Mouse (Mus musculus) limb, embryonic 13.5 days (tissue): ENCODE measurements around the gene Dstn. TPM values are rescaled to one million over a fixed set of nuclear protein-coding genes. Genes with fewer than 3 reads are reported as not detected.

Source experiments
- ATAC-seq: fragments of 200-750 bp; cut with Nextera tagmentation; 2 replicates; pipeline ENCODE4 v1.8.0; 2017; ENCODE audit warnings: low read depth, moderate number of reproducible peaks, moderate TSS enrichment; ENCODE audit not compliant: low FRiP score
- H3K27ac ChIP-seq: fragments of 300-500 bp; sonication (generic); 2 replicates; pipeline ENCODE4 v1.5.1; 2015; ENCODE audit warnings: inconsistent platforms, mild to moderate bottlenecking, moderate library complexity
- H3K27me3 ChIP-seq: fragments of 300-500 bp; sonication (generic); 2 replicates; pipeline ENCODE4 v1.6.1; 2015; ENCODE audit warnings: mild to moderate bottlenecking, inconsistent platforms
- H3K36me3 ChIP-seq: fragments of 300-500 bp; sonication (generic); 2 replicates; pipeline ENCODE4 v1.6.1; 2015; ENCODE audit warnings: inconsistent platforms, mild to moderate bottlenecking, moderate library complexity
- H3K4me1 ChIP-seq: fragments of 300-500 bp; sonication (generic); 2 replicates; pipeline ENCODE4 v1.6.1; 2015; ENCODE audit warnings: inconsistent platforms
- H3K4me2 ChIP-seq: fragments of 300-500 bp; sonication (generic); replicated peaks from 2 replicates; pipeline ENCODE4 v1.6.1; 2015; ENCODE audit warnings: inconsistent platforms, mild to moderate bottlenecking, moderate library complexity
- H3K4me3 ChIP-seq: fragments of 300-500 bp; sonication (generic); 2 replicates; pipeline ENCODE4 v1.5.1; 2015; ENCODE audit warnings: moderate library complexity, mild to moderate bottlenecking, inconsistent platforms
- H3K9ac ChIP-seq: fragments of 300-500 bp; sonication (generic); 2 replicates; pipeline ENCODE4 v1.6.1; 2015; ENCODE audit warnings: mild to moderate bottlenecking, inconsistent platforms
- H3K9me3 ChIP-seq: fragments of 300-500 bp; sonication (generic); 2 replicates; pipeline ENCODE4 v1.6.1; 2016; ENCODE audit warnings: inconsistent platforms
- WGBS: fragments of 180-500 bp; shearing (Covaris S2); methylation state at CpG from one replicate; pipeline ENCODE4 v1.1.7; 2015; 5-methylcytosine and 5-hydroxymethylcytosine counted together
- polyA plus RNA-seq: library from polyadenylated mRNA; unstranded; fragments of >200 nt; fragmentation: Nextera tagmentation; extraction: Ambion mirVana; gene quantifications from 2 replicates; pipeline ENCODE4 v1.2.1, GENCODE M21; 2015

Dstn gene
- 339 and 342 TPM in 2 replicates for polyA plus RNA-seq

DNA sequence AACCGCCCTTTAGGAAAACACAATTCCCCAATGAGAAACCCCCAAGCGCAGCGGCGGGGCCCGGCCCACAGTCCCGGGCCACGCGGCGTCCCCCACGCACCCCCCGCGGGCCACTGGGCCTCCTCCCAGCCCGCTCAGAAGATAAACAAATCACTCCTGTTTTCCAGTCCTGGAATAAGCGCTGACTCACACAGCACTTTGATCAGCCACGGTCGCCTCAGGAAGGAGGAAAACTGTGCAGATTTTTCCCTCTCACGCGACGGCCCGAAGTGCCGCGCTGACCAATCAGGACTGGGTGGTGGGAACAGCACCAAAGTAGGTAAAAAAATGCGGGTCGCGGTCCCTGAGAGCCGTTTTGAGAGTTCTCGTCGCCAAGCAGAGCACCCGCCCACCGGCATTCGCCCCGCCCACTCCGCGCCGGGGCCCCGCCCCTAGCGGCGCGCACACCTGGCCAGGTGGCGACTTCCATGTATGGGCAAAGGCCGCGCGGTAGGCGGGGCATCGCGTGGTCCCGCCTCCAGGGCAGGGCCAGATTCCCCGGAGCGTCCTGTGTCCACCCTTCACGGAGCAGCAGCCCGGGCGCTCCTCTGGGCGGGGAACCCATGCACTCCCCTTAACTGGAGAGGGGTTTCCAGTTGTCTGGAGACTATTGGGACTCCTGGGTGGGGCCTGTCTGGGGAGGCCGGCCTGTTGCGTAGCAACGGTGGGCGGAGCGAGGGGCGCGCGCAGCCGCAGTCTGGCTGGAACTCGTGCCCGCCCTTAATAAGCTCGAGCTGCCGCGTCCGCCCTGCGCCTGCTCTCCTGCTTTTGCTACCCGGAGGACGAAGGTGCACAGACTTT lies at the start of gene Dstn:
Gene Dstn (plus strand): TSS at position 561 of the 840 bp plus-strand sequence.
- H3K27me3 ChIP-seq: no peaks in the 10 kb centered on the region
- peaks cover 36% of the 10 kb centered on the region for H3K4me1 ChIP-seq
- peak within 1 kb of the TSS; percentile 98 for H3K27ac ChIP-seq
- H3K36me3 ChIP-seq: no peaks in the 10 kb centered on the region
- under 1% methylated on average over 70 of the region's 71 CpGs for WGBS
- H3K4me3 ChIP-seq: peak within 1 kb of the TSS; percentile 83
- H3K9ac ChIP-seq: peak within 1 kb of the TSS; percentile 91
- H3K9me3 ChIP-seq: no peaks in the 10 kb centered on the region
- peak within 1 kb of the TSS; percentile 79 for H3K4me2 ChIP-seq
- peak; percentile 97 for ATAC-seq

DNA sequence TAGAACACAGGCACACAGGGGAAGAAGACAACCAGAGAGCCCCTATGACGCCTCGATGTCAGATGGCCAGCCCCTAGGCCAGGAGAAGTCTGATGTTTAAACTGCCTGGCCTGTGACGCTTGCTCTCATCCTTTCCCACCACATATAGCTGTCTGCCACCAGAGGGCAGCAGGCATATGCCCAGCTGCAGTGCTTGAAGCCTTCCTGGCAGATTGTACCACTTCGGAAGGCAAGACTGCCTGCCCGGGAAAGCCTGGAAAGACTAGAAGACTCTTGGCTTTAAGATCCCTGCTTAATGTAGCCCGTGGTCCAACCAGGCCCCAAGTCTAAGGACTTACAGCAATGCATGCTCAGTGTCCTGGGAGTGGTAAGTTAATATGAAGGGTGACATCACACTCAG lies 47.8 kb upstream of the Dstn start:
- H3K9me3 ChIP-seq: no peaks in the 10 kb centered on the region
- H3K9ac ChIP-seq: no peak overlapping the region
- H3K36me3 ChIP-seq: no peaks in the 10 kb centered on the region
- ATAC-seq: peak; percentile 63
- no peak overlapping the region for H3K4me3 ChIP-seq
- H3K4me2 ChIP-seq: no peak overlapping the region
- H3K4me1 ChIP-seq: peaks cover 2% of the 10 kb centered on the region; the same call in 1 of the 2 replicates
- no peaks in the 10 kb centered on the region for H3K27me3 ChIP-seq
- no peak overlapping the region for H3K27ac ChIP-seq
- whole genome bisulfite sequencing: 7% methylated on average over 6 of the region's 6 CpGs

DNA sequence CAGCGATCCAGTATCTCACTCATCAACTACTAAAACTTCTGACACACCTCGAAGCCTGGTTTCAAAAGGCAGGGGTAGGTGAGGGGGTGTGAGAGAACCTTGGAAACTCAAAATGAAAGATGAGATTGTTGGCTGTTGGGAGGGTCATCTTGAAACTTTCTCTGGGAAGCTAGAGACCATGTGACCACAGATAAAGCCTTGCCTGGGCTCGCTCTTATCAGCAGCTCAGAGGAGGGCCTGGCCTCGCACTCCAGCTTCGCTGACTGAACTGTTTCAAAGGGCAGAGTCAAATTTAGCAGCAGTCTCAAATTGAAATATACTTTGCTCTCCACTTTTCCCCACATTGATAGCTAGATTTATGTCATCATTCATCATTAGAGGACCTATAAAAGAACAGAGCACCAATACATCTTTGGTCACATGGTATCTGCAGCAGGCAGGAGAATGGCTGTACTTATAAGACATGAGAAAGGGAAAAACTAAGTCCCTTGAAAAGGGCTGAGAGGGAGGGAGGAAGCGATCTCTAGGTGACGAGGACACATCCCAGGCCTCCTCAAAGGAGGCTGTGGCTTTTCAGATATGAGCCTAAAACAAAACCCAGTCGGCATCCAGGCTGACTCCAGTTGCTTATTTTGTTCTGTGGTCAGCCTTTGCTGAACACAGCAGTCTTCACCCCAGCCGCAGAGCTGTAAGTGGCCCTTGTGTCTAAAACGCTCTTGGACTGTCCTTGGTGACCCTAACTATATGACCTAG lies 44.0 kb upstream of the Dstn start:
- no peaks in the 10 kb centered on the region for H3K27me3 ChIP-seq
- no peak overlapping the region for H3K4me3 ChIP-seq
- no peak for ATAC-seq
- no peak overlapping the region for H3K9ac ChIP-seq
- H3K4me1 ChIP-seq: peaks cover 2% of the 10 kb centered on the region; the same call in 1 of the 2 replicates
- no peak overlapping the region for H3K4me2 ChIP-seq
- no peaks in the 10 kb centered on the region for H3K9me3 ChIP-seq
- H3K36me3 ChIP-seq: no peaks in the 10 kb centered on the region
- WGBS: 55% methylated on average over 10 of the region's 10 CpGs
- H3K27ac ChIP-seq: no peak overlapping the region

DNA sequence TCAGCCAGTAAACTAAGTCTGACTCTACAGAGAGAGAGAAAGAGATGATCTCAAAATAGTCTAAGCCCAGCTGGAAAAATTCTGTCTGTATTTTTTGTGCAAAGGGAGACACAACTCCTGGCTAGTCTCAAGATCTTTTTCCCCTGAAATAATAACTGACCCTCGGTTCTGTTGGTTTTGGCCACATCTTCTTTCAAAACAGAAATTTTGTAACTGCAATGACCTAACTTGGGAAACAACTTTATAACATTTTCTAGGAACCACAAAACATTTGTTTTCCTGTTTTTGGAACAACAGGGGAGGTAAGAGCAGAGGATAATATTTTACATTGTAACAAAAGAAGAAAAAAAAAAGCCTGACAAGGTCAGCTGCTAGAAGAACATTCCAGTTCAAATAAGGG lies 39.1 kb upstream of the Dstn start:
- Histone ChIP-seq H3K4me3 (no peak overlapping the region), H3K4me1 (no peaks in the 10 kb centered on the region), H3K27me3 (no peaks in the 10 kb centered on the region), H3K36me3 (no peaks in the 10 kb centered on the region), H3K9ac (no peak overlapping the region), H3K9me3 (no peaks in the 10 kb centered on the region), H3K4me2 (no peak overlapping the region), H3K27ac (no peak overlapping the region)
- WGBS: 72% methylated on average over 1 of the region's 1 CpGs
- no peak for ATAC-seq

DNA sequence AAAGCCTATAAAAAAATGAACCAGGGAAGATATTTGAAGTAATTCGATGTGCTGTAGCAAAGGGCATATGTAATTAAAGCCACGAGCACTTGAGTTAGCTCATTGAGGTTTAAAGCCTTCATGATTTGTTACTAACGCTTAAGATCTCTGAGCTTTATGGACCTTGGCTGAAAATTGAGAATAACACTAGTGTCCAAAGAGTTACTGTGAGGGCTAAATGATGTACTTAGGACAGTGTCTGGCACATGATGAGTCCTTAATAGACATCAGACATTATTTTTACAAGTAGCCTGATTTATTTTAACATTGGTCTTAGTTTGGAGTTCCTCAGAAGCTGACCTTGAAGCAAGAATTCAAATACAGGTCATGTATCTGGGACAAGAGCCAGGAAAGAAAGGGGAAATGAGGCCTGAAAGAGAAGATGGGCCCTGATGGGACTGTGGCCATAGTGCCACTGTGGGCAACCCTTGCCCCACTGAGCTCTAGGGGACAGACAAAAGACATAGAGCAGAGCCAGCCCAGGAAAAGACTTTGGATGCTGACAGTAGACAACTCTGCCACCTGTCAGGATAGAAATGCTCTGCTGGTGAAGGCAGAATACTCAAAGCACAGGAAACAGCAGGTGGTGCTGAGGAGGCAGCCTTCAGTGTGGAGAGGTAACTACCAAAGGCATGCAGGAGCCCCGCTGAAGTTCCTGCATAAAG lies 38.0 kb upstream of the Dstn start:
- no peak overlapping the region for H3K27ac ChIP-seq
- no peaks in the 10 kb centered on the region for H3K4me1 ChIP-seq
- ATAC-seq: no peak
- peak overlapping the region; percentile 8; the same call in 1 of the 2 replicates for H3K9ac ChIP-seq
- no peak overlapping the region for H3K4me2 ChIP-seq
- H3K4me3 ChIP-seq: no peak overlapping the region
- 60% methylated on average over 4 of the region's 4 CpGs for WGBS
- no peaks in the 10 kb centered on the region for H3K36me3 ChIP-seq
- no peaks in the 10 kb centered on the region for H3K9me3 ChIP-seq
- H3K27me3 ChIP-seq: no peaks in the 10 kb centered on the region

DNA sequence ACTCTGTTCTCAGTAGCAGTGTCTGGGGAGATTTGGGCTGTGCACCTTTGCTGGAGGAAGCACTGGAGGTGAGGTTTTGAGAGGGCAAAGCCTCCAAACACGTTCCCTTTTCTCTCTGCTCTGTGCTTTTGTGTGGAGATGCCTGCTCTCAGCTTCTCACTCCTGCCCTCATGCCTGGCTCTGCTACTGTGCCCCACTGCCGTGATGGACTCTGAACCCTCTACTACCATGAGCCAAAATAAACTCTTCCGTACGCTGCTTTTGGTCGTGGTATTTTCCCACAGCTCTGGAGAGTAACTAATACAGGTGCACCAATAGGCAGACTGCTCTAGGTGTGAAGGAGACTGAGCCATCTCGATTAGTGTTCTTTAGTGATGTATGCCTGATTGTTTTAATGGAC lies 35.8 kb upstream of the Dstn start:
- H3K4me1 ChIP-seq: no peaks in the 10 kb centered on the region
- H3K9me3 ChIP-seq: no peaks in the 10 kb centered on the region
- no peak overlapping the region for H3K27ac ChIP-seq
- 82% methylated on average over 6 of the region's 6 CpGs for WGBS
- H3K27me3 ChIP-seq: no peaks in the 10 kb centered on the region
- no peaks in the 10 kb centered on the region for H3K36me3 ChIP-seq
- ATAC-seq: no peak
- H3K9ac ChIP-seq: no peak overlapping the region
- H3K4me3 ChIP-seq: no peak overlapping the region
- H3K4me2 ChIP-seq: no peak overlapping the region

DNA sequence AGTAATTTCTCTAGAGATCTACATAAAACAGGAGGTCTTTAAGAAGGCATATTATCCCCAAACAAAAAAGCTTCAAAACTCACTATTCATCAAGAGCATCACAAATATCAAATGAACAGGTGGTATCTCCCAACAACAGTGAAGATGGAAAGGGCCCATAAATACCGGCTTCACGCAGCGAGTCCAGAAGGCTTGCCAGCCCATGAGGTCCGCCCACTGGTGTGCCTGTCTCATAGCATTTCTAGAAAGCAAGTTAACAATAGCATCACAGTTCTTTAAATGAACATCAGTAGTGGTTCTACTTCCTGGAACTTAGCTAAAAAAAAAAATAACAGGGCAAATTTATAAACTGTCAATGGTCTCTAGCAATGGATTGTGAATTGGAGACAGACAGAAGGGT lies 33.1 kb upstream of the Dstn start:
- no peaks in the 10 kb centered on the region for H3K9me3 ChIP-seq
- no peak overlapping the region for H3K4me3 ChIP-seq
- H3K4me2 ChIP-seq: no peak overlapping the region
- 79% methylated on average over 4 of the region's 4 CpGs for WGBS
- no peak overlapping the region for H3K9ac ChIP-seq
- H3K36me3 ChIP-seq: no peaks in the 10 kb centered on the region
- H3K27ac ChIP-seq: no peak overlapping the region
- no peak for ATAC-seq
- no peaks in the 10 kb centered on the region for H3K27me3 ChIP-seq
- H3K4me1 ChIP-seq: no peaks in the 10 kb centered on the region

DNA sequence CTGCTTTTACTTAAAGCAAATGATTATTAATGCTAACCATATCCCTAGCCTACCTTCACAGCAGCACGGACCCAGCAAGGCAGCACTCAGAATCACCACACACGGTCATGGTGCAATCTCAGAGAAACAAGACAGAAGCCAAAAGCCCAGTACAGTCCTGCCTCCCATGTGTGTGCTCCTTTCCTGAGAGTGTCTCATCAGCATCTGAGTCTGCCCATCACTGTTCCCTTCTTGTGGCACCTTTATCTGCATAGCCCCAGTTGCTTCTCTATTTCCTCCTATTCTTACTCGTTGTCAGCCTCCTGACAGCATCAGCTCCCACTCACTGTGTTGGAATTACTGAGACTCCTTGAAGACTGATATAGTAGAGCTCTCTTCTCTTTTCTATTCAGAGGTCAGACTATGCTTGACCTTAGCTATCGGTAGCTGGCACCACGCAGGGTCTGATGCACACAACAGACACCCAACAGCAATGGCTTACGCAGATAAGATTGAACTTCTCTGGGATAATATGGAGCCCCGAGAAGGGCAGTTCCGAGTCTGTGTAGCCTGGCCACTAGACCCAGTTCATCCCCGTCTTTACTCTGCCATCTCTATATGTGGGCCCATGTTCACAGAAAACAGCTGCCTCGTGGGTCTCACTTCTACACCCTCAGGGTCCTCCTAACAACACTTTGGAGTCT lies 32.4 kb upstream of the Dstn start:
- H3K27ac ChIP-seq: no peak overlapping the region
- WGBS: 76% methylated on average over 10 of the region's 10 CpGs
- H3K4me3 ChIP-seq: no peak overlapping the region
- H3K9ac ChIP-seq: no peak overlapping the region
- no peak for ATAC-seq
- H3K27me3 ChIP-seq: no peaks in the 10 kb centered on the region
- H3K4me2 ChIP-seq: no peak overlapping the region
- H3K9me3 ChIP-seq: no peaks in the 10 kb centered on the region
- H3K36me3 ChIP-seq: no peaks in the 10 kb centered on the region
- H3K4me1 ChIP-seq: no peaks in the 10 kb centered on the region

DNA sequence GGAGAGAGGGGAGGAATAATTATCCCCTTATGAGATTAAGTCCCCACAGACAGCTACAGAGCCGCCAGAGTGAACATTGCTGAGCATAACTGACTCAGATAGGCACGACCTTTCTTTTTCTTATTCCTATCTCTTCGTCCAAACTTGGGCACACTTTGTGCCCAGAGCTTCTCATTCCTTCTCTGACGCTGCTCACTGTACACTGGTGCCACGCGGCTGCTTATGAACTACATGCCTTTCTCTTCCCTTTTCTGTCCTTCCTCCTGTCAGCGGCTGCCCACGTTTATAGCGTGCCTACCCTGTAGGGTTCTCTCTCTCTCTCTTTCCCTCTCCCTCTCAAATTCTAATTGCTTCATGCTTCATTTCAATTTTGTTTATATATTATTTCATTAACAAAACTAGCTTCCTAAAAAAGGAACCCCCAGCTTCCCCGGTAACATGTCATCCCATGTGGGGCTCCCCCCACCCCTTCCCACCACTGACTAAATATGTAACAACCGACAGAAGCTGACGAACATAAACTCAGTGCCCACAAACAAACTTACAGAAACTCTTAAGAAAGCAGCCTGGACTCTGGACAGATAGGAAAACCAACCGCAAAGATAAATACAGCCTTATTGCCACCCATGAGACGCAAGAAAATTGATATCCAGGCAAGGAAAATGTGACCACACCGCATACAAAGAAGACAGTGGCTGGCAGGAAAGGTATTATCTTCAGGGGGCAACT lies 25.8 kb upstream of the Dstn start:
- WGBS: 86% methylated on average over 15 of the region's 15 CpGs
- no peak for ATAC-seq
- Histone ChIP-seq H3K9me3 (no peaks in the 10 kb centered on the region), H3K9ac (no peak overlapping the region), H3K4me1 (no peaks in the 10 kb centered on the region), H3K4me3 (no peak overlapping the region), H3K27me3 (no peaks in the 10 kb centered on the region), H3K27ac (no peak overlapping the region), H3K4me2 (0 out of 2 replicates have a peak overlapping the region, but pooled peaks have one; percentile 7), H3K36me3 (no peaks in the 10 kb centered on the region)

DNA sequence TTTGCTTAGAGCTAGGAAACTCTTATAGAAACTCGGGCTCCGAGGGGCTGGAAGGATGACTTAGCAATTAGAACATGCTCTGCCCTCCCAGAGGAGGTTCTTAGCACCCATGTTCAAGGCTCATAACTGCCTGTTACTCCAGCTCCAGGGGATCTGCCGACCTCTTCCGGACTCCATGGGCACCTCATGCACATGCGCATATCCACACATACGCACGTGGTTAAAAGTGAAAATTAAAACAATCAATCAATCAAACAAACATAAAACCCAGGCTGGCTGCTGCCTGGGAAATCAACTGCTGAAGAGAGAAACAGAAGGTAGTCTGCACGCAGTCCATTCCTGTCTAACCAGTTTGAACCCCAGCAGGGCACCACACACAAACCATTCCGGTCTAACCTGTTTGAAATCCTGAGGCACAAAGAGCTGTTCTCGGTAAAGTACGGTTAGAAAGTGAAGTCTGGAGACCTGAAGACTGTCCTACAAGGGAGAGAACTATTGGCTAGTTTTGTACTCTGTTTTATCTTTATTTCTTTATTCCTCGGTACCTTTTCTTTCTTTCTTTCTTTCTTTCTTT lies 25.2 kb upstream of the Dstn start:
- 47% methylated on average over 12 of the region's 12 CpGs for WGBS
- H3K4me3 ChIP-seq: no peak overlapping the region
- H3K27ac ChIP-seq: no peak overlapping the region

More for the DNA sequence above, 25.2 kb upstream of the Dstn start:
- no peaks in the 10 kb centered on the region for H3K9me3 ChIP-seq
- no peak for ATAC-seq
- H3K27me3 ChIP-seq: no peaks in the 10 kb centered on the region
- no peaks in the 10 kb centered on the region for H3K36me3 ChIP-seq
- H3K4me2 ChIP-seq: 0 out of 2 replicates have a peak overlapping the region, but pooled peaks have one; percentile 7
- no peaks in the 10 kb centered on the region for H3K4me1 ChIP-seq
- H3K9ac ChIP-seq: no peak overlapping the region
